Mouse (Mus musculus): ENCODE data around the gene Pls3. TPM values are rescaled to one million over a fixed set of nuclear protein-coding genes. Genes with fewer than 3 reads are reported as not detected.
A peak's percentile ranks its signal among the peaks of the same experiment; 100 is the strongest.
"Not testable (repeated sequence)": the region's sequence is repeated elsewhere in the genome, so short reads cannot be mapped to it uniquely, and the experiment has no call there.

The Pls3 gene
- total RNA-seq, 2 experiments from 2014 or later: 3.2 to 3.4 TPM

DNA sequence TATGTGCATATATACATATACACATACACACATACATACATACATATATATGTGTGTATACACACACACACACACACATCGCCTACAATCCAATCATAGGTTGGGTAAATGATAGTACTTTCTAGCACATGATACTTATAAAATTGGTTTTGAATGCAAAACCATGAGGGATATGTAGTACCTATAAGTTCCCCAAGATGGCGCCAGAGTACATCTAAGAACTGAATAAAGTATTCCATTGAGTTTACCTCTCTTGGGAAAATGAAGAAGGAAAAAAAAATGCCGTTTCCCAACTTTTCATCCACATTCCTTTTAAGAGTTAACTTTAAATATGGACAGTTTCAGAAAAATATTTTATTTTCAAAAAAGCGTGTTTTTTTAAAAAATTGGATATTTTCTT lies 78.4 kb downstream of the Pls3 start:
- no peak for ATAC-seq (replicated peaks; ENCODE audit: poor library complexity, severe bottlenecking)

DNA sequence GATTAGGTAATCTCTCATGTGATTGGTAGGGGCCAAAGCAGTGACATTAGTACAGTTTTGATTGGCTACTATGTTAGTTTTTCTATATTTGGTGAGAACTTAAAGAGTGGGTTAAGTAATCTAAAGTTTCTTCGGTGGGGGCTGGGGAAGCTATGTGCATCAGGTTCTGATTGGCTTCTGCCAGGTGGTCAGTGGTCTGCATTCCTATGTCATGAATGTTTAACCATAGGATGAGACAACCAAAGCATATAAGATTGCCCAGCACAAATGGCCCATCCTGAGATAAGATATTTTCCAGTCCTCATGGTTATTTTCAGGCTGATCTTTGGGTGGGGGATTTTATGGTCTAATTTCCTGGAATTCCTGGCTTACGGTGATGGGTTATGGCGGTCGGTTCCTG lies 95.2 kb downstream of the Pls3 start:
- no peak for ATAC-seq (replicated peaks; ENCODE audit: poor library complexity, severe bottlenecking)

- no peak for ATAC-seq (replicated peaks; ENCODE audit: poor library complexity, severe bottlenecking)
Observed at GRCm38 (mm10) chrX:75777461-75777860, 97.5 kb downstream of the Pls3 start.

DNA sequence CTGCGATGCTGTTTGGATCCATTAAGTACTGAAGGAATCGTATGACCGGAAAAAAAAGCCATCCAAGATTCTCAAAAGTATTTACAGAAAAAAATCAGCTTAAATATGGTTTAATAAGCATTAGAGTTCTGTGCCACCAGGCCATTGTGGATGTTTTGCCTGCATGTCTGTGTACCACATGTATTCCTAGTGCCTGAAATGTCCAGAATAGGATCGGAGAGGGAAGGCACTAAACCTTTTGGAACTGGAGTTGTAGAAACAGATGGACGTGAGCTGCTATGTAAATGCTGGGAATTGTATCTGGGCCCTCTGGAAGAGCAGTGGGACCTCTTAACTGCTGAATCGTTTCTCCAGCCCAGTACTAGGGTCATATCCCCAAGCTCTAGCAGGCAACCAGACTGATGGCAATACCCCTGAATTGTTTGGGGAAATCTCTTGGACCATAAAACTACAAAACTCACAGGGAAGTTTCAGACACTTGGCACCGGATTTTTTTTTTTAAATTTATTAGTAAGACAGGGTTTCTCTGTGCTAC lies 110.1 kb downstream of the Pls3 start:
- ATAC-seq (replicated peaks; ENCODE audit: poor library complexity, severe bottlenecking): no peak

DNA sequence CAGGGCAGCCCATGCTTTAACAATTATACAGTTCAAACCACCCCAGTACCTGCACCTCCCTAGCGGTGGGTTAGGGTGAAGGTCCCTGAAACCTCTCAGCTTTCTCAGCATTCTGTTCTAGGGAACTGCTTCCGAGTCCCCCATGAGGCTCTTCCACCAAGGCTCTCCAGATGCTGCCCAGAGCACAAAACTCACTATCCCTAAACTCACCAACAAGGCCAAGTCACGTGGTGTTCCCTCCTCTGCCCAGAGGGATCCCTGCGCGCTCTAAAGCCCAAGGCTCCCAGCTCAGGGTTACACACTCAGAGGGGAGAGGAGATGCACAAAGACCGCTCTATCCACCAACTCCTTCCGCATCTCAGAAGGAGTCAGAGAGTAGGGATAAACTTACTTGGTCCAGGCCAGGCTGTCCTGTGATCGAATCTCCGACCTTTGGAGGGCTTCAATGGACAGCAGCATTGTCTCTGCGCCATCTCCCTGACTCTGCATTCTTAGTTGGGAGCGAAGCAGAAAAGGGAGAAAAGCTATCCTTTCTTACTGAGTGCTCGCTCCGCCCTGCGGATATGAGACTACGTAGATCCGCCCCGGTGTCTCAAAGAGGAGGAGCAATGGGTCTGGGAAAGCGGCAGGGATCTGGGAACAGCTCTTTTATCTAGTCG lies 110.7 kb downstream of the Pls3 start:
- ATAC-seq (replicated peaks; ENCODE audit: poor library complexity, severe bottlenecking): peak; percentile 91

DNA sequence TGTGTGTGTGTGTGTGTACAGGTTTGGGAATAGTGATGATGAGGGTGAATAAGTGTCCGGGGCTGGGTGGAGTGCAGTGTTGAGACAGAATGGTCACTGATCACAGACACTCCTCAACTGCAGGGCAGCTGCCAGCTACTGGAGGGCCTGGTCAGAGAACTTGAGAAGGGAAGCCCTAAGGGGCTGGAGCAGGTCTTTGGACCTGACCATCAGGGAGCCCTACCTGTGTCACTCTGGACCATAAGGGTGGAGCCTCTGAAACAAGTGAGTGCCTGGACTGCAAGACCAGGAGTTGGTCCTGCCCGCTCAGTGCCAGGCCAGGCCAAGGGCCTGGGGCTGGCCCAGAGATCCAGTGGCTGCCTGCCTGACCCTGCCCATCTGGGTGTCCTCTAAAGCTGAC lies 115.5 kb downstream of the Pls3 start:
- not testable (repeated sequence) for ATAC-seq (replicated peaks; ENCODE audit: poor library complexity, severe bottlenecking)

GRCm38 (mm10) chrX:75759036-75759435 lies 115.9 kb downstream of the Pls3 start:
- ATAC-seq (replicated peaks; ENCODE audit: poor library complexity, severe bottlenecking): not testable (repeated sequence)

- not testable (repeated sequence) for ATAC-seq (replicated peaks; ENCODE audit: poor library complexity, severe bottlenecking)
Observed at GRCm38 (mm10) chrX:75757966-75758365, 117.0 kb downstream of the Pls3 start.

DNA sequence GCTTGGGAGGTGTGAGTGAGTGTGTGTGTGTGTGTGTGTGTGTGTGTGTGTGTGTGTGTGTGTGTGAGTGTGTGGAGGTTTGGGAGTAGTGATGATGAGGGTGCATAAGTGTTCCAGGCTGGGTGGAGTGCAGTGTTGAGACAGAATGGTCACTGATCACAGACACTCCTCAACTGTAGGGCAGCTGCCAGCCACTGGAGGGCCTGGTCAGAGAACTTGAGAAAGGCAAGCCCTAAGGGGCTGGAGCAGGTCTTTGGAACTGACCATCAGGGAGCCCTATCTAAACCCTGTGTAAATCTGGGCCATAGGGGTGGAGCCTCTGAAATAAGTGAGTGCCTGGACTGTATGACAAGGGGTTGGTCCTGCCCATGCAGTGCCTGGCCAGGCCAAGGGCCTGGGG lies 120.5 kb downstream of the Pls3 start:
- ATAC-seq (replicated peaks; ENCODE audit: poor library complexity, severe bottlenecking): not testable (repeated sequence)

DNA sequence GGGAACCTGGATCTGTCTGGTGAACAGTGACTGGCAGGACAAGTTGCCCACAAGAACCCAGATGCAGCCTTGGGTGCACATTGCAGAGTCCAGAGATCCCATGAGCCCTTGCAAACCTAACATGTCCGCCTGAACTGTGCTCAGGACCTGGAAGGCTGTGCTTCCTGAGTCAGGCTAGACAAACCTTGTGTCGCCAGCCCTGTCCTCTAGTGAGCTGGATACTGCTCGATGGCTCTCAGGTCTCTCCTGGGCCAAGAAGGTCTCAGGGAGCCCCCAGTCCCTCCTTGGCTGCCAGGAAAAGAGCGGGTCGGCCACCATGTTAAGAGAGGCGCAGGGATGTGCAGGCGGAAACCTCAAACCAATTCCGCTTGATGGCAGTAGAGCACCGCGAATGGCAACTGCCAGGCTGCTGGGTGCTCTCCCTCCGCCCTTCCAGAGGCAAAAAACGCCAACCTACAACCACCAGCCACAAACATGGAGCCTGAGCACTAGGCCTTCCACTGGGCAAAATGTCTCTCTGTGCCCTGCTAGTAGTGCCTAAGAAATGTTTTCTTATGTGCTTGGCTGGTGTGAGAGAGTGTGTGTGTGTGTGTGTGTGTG lies 124.8 kb downstream of the Pls3 start:
- not testable (repeated sequence) for ATAC-seq (replicated peaks; ENCODE audit: poor library complexity, severe bottlenecking)

DNA sequence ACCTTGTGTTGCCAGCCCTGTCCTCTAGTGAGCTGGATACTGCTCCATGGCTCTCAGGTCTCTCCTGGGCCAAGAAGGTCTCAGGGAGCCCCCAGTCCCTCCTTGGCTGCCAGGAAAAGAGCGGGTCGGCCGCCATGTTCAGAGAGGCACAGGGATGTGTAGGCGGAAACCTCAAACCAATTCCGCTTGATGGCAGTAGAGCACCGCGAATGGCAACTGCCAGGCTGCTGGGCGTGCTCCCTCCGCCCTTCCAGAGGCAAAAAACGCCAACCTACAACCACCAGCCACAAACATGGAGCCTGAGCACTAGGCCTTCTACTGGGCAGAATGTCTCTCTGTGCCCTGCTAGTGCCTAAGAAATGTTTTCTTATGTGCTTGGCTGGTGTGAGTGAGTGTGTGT lies 125.7 kb downstream of the Pls3 start:
- ATAC-seq (replicated peaks; ENCODE audit: poor library complexity, severe bottlenecking): not testable (repeated sequence)

DNA sequence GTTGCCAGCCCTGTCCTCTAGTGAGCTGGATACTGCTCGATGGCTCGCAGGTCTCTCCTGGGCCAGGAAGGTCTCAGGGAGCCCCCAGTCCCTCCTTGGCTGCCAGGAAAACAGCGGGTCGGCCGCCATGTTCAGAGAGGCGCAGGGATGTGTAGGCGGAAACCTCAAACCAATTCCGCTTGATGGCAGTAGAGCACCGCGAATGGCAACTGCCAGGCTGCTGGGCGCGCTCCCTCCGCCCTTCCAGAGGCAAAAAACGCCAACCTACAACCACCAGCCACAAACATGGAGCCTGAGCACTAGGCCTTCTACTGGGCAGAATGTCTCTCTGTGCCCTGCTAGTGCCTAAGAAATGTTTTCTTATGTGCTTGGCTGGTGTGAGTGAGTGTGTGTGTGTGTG lies 130.5 kb downstream of the Pls3 start:
- not testable (repeated sequence) for ATAC-seq (replicated peaks; ENCODE audit: poor library complexity, severe bottlenecking)

GRCm38 (mm10) chrX:75739464-75739863 lies 135.5 kb downstream of the Pls3 start:
- ATAC-seq (replicated peaks; ENCODE audit: poor library complexity, severe bottlenecking): not testable (repeated sequence)
